Mouse (Mus musculus): Measurements from ENCODE around the gene Tbx10. TPM values are rescaled to one million over a fixed set of nuclear protein-coding genes. Genes with fewer than 3 reads are reported as not detected.

Gene Tbx10
- polyA plus RNA-seq, 1 experiment from 2014 or later = not detected

DNA sequence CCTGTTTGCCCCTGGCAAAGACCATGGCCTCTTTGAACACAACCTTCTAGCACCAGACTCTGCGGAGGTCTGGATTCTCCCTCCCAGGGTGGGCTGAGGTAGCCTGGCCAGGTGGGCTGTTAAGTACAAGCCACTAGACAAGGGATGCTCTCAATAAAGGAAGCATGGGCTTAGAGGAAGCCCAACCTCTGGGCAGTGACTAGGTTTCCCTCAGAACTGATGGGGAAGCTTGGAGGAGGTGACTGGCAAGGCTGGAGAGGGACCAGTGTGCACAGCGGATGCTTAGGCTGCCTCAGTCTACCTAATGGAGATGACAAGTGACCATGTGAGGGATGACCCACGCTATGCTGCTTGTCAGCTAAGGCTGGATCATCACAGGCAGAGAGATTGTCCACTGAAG lies 586 bp upstream of the Tbx10 start:
- no peaks in the 10 kb centered on the region for H3K9me3 ChIP-seq (replicated peaks; ENCODE audit: control insufficient read depth, low read length)
- no peak overlapping the region for H3K4me2 ChIP-seq (ENCODE audit: low read depth, low read length)
- H3K27me3 ChIP-seq (ENCODE audit: control insufficient read depth, insufficient read depth, low read length) = no peaks in the 10 kb centered on the region
- ATAC-seq (replicated peaks; ENCODE audit: insufficient number of reproducible peaks, low FRiP score, low TSS enrichment, low read depth) (no peak), DNase-seq (ENCODE audit: low spot score) (no peak)
- 86% methylated on average over 3 of the region's 3 CpGs for WGBS
- H3K4me3 ChIP-seq (ENCODE audit: low read depth, low read length) = no peak overlapping the region
- H3K4me1 ChIP-seq (ENCODE audit: control insufficient read depth, insufficient read depth, low read length) = no peaks in the 10 kb centered on the region
- no peak overlapping the region for H3K27ac ChIP-seq (replicated peaks; ENCODE audit: low read depth, low read length)
- H3K9ac ChIP-seq (replicated peaks; ENCODE audit: low read length) = no peak overlapping the region
- no peaks in the 10 kb centered on the region for H3K36me3 ChIP-seq (replicated peaks; ENCODE audit: control insufficient read depth, insufficient read depth, low read depth, low read length)

GRCm38 (mm10) chr19:3994932-3995331 lies 2.4 kb downstream of the Tbx10 start:
- Histone ChIP-seq H3K27me3 (ENCODE audit: control insufficient read depth, insufficient read depth, low read length) (no peaks in the 10 kb centered on the region), H3K4me2 (ENCODE audit: low read depth, low read length) (no peak overlapping the region), H3K9ac (replicated peaks; ENCODE audit: low read length) (no peak overlapping the region), H3K9me3 (replicated peaks; ENCODE audit: control insufficient read depth, low read length) (no peaks in the 10 kb centered on the region), H3K36me3 (replicated peaks; ENCODE audit: control insufficient read depth, insufficient read depth, low read depth, low read length) (no peaks in the 10 kb centered on the region), H3K4me3 (ENCODE audit: low read depth, low read length) (no peak overlapping the region), H3K4me1 (ENCODE audit: control insufficient read depth, insufficient read depth, low read length) (no peaks in the 10 kb centered on the region), H3K27ac (replicated peaks; ENCODE audit: low read depth, low read length) (no peak overlapping the region)
- 68% methylated on average over 6 of the region's 6 CpGs for WGBS
- DNase-seq (ENCODE audit: low spot score) = no peak
- no peak for ATAC-seq (replicated peaks; ENCODE audit: insufficient number of reproducible peaks, low FRiP score, low TSS enrichment, low read depth)

DNA sequence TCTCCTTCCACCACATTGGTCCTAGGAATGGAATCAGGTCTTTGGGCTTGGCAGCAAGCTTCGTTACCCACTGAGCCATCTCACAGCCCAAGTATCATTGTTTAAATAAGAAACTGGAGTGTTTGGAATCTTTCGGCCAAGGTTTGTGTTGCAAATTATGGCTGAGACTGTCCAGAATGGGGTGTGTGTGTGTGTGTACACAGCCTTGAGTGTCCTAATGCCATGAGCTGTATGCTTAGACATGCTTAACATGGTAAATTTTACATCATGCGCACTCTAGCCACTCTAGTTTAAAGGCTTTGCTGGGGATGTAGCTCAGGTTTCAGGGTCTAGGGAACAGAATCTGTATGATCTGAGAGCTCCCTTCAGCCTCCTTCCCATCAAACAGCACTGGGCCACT lies 3.0 kb downstream of the Tbx10 start:
- H3K4me2 ChIP-seq (ENCODE audit: low read depth, low read length) = no peak overlapping the region
- no peak overlapping the region for H3K4me3 ChIP-seq (ENCODE audit: low read depth, low read length)
- no peak for DNase-seq (ENCODE audit: low spot score)
- H3K27ac ChIP-seq (replicated peaks; ENCODE audit: low read depth, low read length) = no peak overlapping the region
- H3K36me3 ChIP-seq (replicated peaks; ENCODE audit: control insufficient read depth, insufficient read depth, low read depth, low read length) = no peaks in the 10 kb centered on the region
- no peaks in the 10 kb centered on the region for H3K27me3 ChIP-seq (ENCODE audit: control insufficient read depth, insufficient read depth, low read length)
- H3K9me3 ChIP-seq (replicated peaks; ENCODE audit: control insufficient read depth, low read length) = no peaks in the 10 kb centered on the region
- H3K9ac ChIP-seq (replicated peaks; ENCODE audit: low read length) = no peak overlapping the region
- WGBS = 83% methylated on average over 3 of the region's 3 CpGs
- no peaks in the 10 kb centered on the region for H3K4me1 ChIP-seq (ENCODE audit: control insufficient read depth, insufficient read depth, low read length)
- ATAC-seq (replicated peaks; ENCODE audit: insufficient number of reproducible peaks, low FRiP score, low TSS enrichment, low read depth) = no peak

DNA sequence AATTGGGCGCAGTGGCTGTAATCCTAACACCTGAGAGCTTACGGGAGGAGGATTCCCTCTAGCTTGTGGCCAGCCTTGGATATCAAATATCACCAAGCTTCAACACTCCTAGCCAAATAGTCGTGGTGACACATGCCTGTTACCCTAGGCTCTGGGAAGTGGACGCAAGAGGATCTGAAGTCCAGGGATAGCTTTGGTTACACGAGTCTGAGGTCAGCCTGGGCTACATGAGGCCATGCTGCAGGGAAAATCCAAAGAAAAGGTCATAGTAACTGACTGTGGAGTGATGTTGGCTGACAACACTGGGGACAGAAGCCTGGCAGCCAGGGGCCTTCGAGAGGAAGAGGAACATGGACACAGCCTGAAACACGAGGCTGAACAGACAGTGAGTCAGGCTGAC lies 3.6 kb downstream of the Tbx10 start:
- no peaks in the 10 kb centered on the region for H3K9me3 ChIP-seq (replicated peaks; ENCODE audit: control insufficient read depth, low read length)
- 64% methylated on average over 7 of the region's 7 CpGs for WGBS
- H3K4me2 ChIP-seq (ENCODE audit: low read depth, low read length) = no peak overlapping the region
- no peaks in the 10 kb centered on the region for H3K27me3 ChIP-seq (ENCODE audit: control insufficient read depth, insufficient read depth, low read length)
- no peak overlapping the region for H3K4me3 ChIP-seq (ENCODE audit: low read depth, low read length)
- ATAC-seq (replicated peaks; ENCODE audit: insufficient number of reproducible peaks, low FRiP score, low TSS enrichment, low read depth) = no peak
- no peak for DNase-seq (ENCODE audit: low spot score)
- no peaks in the 10 kb centered on the region for H3K36me3 ChIP-seq (replicated peaks; ENCODE audit: control insufficient read depth, insufficient read depth, low read depth, low read length)
- H3K9ac ChIP-seq (replicated peaks; ENCODE audit: low read length) = no peak overlapping the region
- no peak overlapping the region for H3K27ac ChIP-seq (replicated peaks; ENCODE audit: low read depth, low read length)
- H3K4me1 ChIP-seq (ENCODE audit: control insufficient read depth, insufficient read depth, low read length) = peaks cover 2% of the 10 kb centered on the region; the same call in 1 of the 2 replicates

DNA sequence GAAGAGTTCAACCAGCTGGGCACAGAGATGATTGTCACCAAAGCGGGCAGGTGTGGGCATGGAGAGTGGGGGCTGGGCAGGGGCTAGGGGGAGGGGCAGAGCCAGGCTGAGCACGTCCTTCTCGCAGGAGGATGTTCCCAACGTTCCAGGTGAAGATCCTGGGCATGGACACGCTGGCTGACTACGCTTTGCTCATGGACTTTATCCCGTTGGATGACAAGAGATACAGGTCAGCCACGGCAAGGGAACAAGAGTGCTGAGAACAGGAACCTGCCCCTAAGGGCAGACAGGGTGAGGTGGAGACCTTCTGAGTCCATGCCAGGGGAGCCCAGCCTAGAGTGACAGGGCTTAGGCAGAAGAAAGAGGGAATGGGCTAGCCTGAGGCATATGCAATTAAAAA lies 4.2 kb downstream of the Tbx10 start:
- no peaks in the 10 kb centered on the region for H3K9me3 ChIP-seq (replicated peaks; ENCODE audit: control insufficient read depth, low read length)
- H3K4me3 ChIP-seq (ENCODE audit: low read depth, low read length) = no peak overlapping the region
- no peak for ATAC-seq (replicated peaks; ENCODE audit: insufficient number of reproducible peaks, low FRiP score, low TSS enrichment, low read depth)
- no peak overlapping the region for H3K4me2 ChIP-seq (ENCODE audit: low read depth, low read length)
- no peak overlapping the region for H3K27ac ChIP-seq (replicated peaks; ENCODE audit: low read depth, low read length)
- H3K9ac ChIP-seq (replicated peaks; ENCODE audit: low read length) = no peak overlapping the region
- H3K27me3 ChIP-seq (ENCODE audit: control insufficient read depth, insufficient read depth, low read length) = no peaks in the 10 kb centered on the region
- no peak for DNase-seq (ENCODE audit: low spot score)
- 84% methylated on average over 8 of the region's 8 CpGs for WGBS
- peaks cover 4% of the 10 kb centered on the region; the same call in 1 of the 2 replicates for H3K4me1 ChIP-seq (ENCODE audit: control insufficient read depth, insufficient read depth, low read length)
- no peaks in the 10 kb centered on the region for H3K36me3 ChIP-seq (replicated peaks; ENCODE audit: control insufficient read depth, insufficient read depth, low read depth, low read length)

GRCm38 (mm10) chr19:3997231-3997630 lies 4.7 kb downstream of the Tbx10 start:
- no peak overlapping the region for H3K27ac ChIP-seq (replicated peaks; ENCODE audit: low read depth, low read length)
- no peaks in the 10 kb centered on the region for H3K9me3 ChIP-seq (replicated peaks; ENCODE audit: control insufficient read depth, low read length)
- no peak overlapping the region for H3K4me2 ChIP-seq (ENCODE audit: low read depth, low read length)
- H3K4me1 ChIP-seq (ENCODE audit: control insufficient read depth, insufficient read depth, low read length) = peaks cover 4% of the 10 kb centered on the region; the same call in 1 of the 2 replicates
- no peaks in the 10 kb centered on the region for H3K27me3 ChIP-seq (ENCODE audit: control insufficient read depth, insufficient read depth, low read length)
- H3K4me3 ChIP-seq (ENCODE audit: low read depth, low read length) = no peak overlapping the region
- H3K9ac ChIP-seq (replicated peaks; ENCODE audit: low read length) = no peak overlapping the region
- WGBS = 69% methylated on average over 8 of the region's 8 CpGs
- no peak for DNase-seq (ENCODE audit: low spot score)
- no peaks in the 10 kb centered on the region for H3K36me3 ChIP-seq (replicated peaks; ENCODE audit: control insufficient read depth, insufficient read depth, low read depth, low read length)
- no peak for ATAC-seq (replicated peaks; ENCODE audit: insufficient number of reproducible peaks, low FRiP score, low TSS enrichment, low read depth)

DNA sequence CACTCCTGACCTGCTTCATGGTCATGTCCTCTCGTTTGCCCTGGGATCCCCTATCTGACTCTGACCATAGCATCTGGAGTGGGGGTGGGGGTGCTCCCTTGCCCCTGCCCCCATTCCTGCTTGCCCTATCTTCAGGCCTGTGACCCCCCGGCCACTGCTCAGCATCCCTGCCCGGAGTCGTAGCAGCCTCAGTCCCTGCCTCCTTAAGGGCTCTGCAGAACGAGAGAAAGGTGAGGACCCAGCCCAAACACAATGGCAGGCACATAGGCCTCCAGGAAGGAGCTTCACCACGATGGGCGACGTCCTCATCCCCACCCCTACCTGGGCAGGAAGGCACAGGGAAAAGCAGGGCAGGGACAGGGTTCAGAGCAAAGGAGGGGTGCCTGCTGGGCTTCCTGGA lies 5.8 kb downstream of the Tbx10 start:
- no peak overlapping the region for H3K9ac ChIP-seq (replicated peaks; ENCODE audit: low read length)
- no peak for ATAC-seq (replicated peaks; ENCODE audit: insufficient number of reproducible peaks, low FRiP score, low TSS enrichment, low read depth)
- H3K4me3 ChIP-seq (ENCODE audit: low read depth, low read length) = no peak overlapping the region
- no peaks in the 10 kb centered on the region for H3K36me3 ChIP-seq (replicated peaks; ENCODE audit: control insufficient read depth, insufficient read depth, low read depth, low read length)
- peaks cover 4% of the 10 kb centered on the region; the same call in 1 of the 2 replicates for H3K4me1 ChIP-seq (ENCODE audit: control insufficient read depth, insufficient read depth, low read length)
- no peak overlapping the region for H3K4me2 ChIP-seq (ENCODE audit: low read depth, low read length)
- H3K9me3 ChIP-seq (replicated peaks; ENCODE audit: control insufficient read depth, low read length) = no peaks in the 10 kb centered on the region
- 74% methylated on average over 8 of the region's 8 CpGs for WGBS
- H3K27me3 ChIP-seq (ENCODE audit: control insufficient read depth, insufficient read depth, low read length) = no peaks in the 10 kb centered on the region
- H3K27ac ChIP-seq (replicated peaks; ENCODE audit: low read depth, low read length) = no peak overlapping the region
- DNase-seq (ENCODE audit: low spot score) = no peak

- Histone ChIP-seq H3K4me3 (ENCODE audit: low read depth, low read length) (no peak overlapping the region; the same call in 1 of the 2 replicates), H3K4me1 (ENCODE audit: control insufficient read depth, insufficient read depth, low read length) (peaks cover 4% of the 10 kb centered on the region; the same call in 1 of the 2 replicates), H3K9me3 (replicated peaks; ENCODE audit: control insufficient read depth, low read length) (no peaks in the 10 kb centered on the region), H3K9ac (replicated peaks; ENCODE audit: low read length) (no peak overlapping the region), H3K27ac (replicated peaks; ENCODE audit: low read depth, low read length) (no peak overlapping the region), H3K36me3 (replicated peaks; ENCODE audit: control insufficient read depth, insufficient read depth, low read depth, low read length) (no peaks in the 10 kb centered on the region), H3K27me3 (ENCODE audit: control insufficient read depth, insufficient read depth, low read length) (no peaks in the 10 kb centered on the region), H3K4me2 (ENCODE audit: low read depth, low read length) (no peak overlapping the region)
- 84% methylated on average over 9 of the region's 9 CpGs for WGBS
- ATAC-seq (replicated peaks; ENCODE audit: insufficient number of reproducible peaks, low FRiP score, low TSS enrichment, low read depth) (no peak), DNase-seq (ENCODE audit: low spot score) (no peak)
Measured at GRCm38 (mm10) chr19:3999121-3999730, 6.7 kb downstream of the Tbx10 start.
